Mouse (Mus musculus): ENCODE data around the gene Zfp277. TPM values are rescaled to one million over a fixed set of nuclear protein-coding genes. Genes with fewer than 3 reads are reported as not detected.

Gene Zfp277
- polyA plus RNA-seq, 1 experiment from 2014 or later, result 28.9 TPM

DNA sequence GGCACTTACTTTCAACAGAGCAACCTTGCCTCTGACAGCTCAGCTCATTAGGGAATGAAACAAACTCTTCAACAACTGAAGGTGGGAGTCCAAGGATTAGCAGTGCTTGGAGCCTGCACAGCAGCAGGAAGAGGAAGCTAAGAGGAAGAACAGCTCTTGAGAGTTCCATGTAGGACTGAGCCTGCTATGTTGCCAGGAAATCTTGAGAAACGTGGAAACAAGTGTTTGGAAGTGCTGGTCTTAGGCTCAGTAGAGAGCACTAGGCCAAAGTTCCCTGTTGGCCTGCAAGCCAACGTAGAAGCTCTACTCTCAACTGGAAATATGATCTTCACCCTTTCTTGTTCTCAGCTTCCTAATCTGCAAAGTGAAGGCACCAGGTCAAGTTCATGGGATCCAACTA, 177.4 kb downstream of the Zfp277 start:
- H3K9me3 ChIP-seq, result no peaks in the 10 kb centered on the region
- H3K9ac ChIP-seq (replicated peaks), result no peak overlapping the region
- WGBS, result 65% methylated on average over 2 of the region's 2 CpGs
- no peaks in the 10 kb centered on the region for H3K36me3 ChIP-seq
- ATAC-seq, result no peak
- H3K27me3 ChIP-seq, result no peaks in the 10 kb centered on the region
- no peak overlapping the region for H3K27ac ChIP-seq
- no peak overlapping the region for H3K4me3 ChIP-seq (replicated peaks)
- no peak overlapping the region for H3K4me2 ChIP-seq (replicated peaks)
- no peaks in the 10 kb centered on the region for H3K4me1 ChIP-seq (replicated peaks)

Other genes with a start within 250 kb of the Zfp277 start
- gene Lsmem1, start 246.4 kb downstream of the Zfp277 start, polyA plus RNA-seq (2015; fragmentation: Nextera tagmentation; extraction: Ambion mirVana), result not detected in 2 replicates
- 164 and 172 TPM in 2 replicates for gene Ifrd1, start 197.4 kb downstream of the Zfp277 start, polyA plus RNA-seq (2015; fragmentation: Nextera tagmentation; extraction: Ambion mirVana)
- 38.2 and 38.4 TPM in 2 replicates for gene Dock4, start 50 bp upstream of the Zfp277 start, polyA plus RNA-seq (2015; fragmentation: Nextera tagmentation; extraction: Ambion mirVana)

Measured in midbrain, embryonic 13.5 days (tissue).